Mouse (Mus musculus) telencephalon, adult 2 months (tissue): ENCODE data around the gene Bcl3.

Experiments
- DNase-seq: peaks from one replicate; pipeline ENCODE4 v3.0.0-alpha.2; 2011; ENCODE audit warnings: low read depth, low spot score

The Bcl3 gene

GRCm38 (mm10) chr7:19769434-19770374 lies 52.9 kb downstream of the Bcl3 start:
- DNase-seq, result no peak

- no peak for DNase-seq
These were observed 53.6 kb downstream of the Bcl3 start for GRCm38 (mm10) chr7:19769001-19769400.

GRCm38 (mm10) chr7:19768251-19768650 lies 54.3 kb downstream of the Bcl3 start:
- no peak for DNase-seq

- DNase-seq, result no peak
These were observed 58.0 kb downstream of the Bcl3 start for GRCm38 (mm10) chr7:19764581-19764980.

- DNase-seq, result no peak
These were observed 58.6 kb downstream of the Bcl3 start for GRCm38 (mm10) chr7:19763829-19764477.

GRCm38 (mm10) chr7:19762283-19762682 lies 60.3 kb downstream of the Bcl3 start:
- no peak for DNase-seq

- no peak for DNase-seq
These were observed 62.5 kb downstream of the Bcl3 start for GRCm38 (mm10) chr7:19760021-19760420.

- no peak for DNase-seq
These were observed 63.9 kb downstream of the Bcl3 start for GRCm38 (mm10) chr7:19758623-19759022.
